ENCODE assay signal across 28 mouse cellular contexts in genomic region chr10:86151357-86151756, GRCm38 (mm10).
DNase-seq lines count a peak whose midpoint lies in the region; ATAC-seq lines count a peak whose summit lies in the region.
"Had no signal": no experiment of that assay in that cellular context is flagged by ENCODE, and none has a peak within 500 bp of the region (broad histone marks: within the 10 kb centered on the region; RNA-seq: fewer than 3 reads in every experiment).

No protein-coding gene starts in this region.

- no peak overlapping the region for H3K9ac ChIP-seq in kidney, embryonic 15.5 days
- no peak overlapping the region for H3K9ac ChIP-seq in midbrain, embryonic 14.5 days (replicated peaks; ENCODE audit: low read length)
- H3K9ac ChIP-seq in embryonic facial prominence, embryonic 14.5 days (ENCODE audit: low read depth, low read length) = no peak overlapping the region
- H3K9ac ChIP-seq in limb, embryonic 13.5 days = no peak overlapping the region
- H3K9ac ChIP-seq: heart, embryonic 15.5 days; lung, embryonic 15.5 days; midbrain, embryonic 15.5 days; neural tube, embryonic 15.5 days; stomach, embryonic 15.5 days had no signal

- no peaks in the 10 kb centered on the region for H3K27me3 ChIP-seq in kidney, embryonic 15.5 days
- H3K27me3 ChIP-seq in midbrain, embryonic 10.5 days (ENCODE audit: low read depth, poor library complexity, severe bottlenecking) = no peaks in the 10 kb centered on the region
- no peaks in the 10 kb centered on the region for H3K27me3 ChIP-seq in midbrain, embryonic 14.5 days (ENCODE audit: control insufficient read depth, insufficient read depth, low read length)
- no peaks in the 10 kb centered on the region for H3K27me3 ChIP-seq in embryonic facial prominence, embryonic 14.5 days (replicated peaks; ENCODE audit: control insufficient read depth, insufficient read depth, low read length)
- no peaks in the 10 kb centered on the region for H3K27me3 ChIP-seq in limb, embryonic 13.5 days
- H3K27me3 ChIP-seq: heart, embryonic 15.5 days; lung, embryonic 15.5 days; midbrain, embryonic 15.5 days; neural tube, embryonic 15.5 days; stomach, embryonic 15.5 days had no signal

- no peaks in the 10 kb centered on the region for H3K9me3 ChIP-seq in kidney, embryonic 15.5 days (replicated peaks)
- H3K9me3 ChIP-seq in midbrain, embryonic 10.5 days (replicated peaks) = no peaks in the 10 kb centered on the region
- no peaks in the 10 kb centered on the region for H3K9me3 ChIP-seq in midbrain, embryonic 14.5 days (ENCODE audit: control insufficient read depth, low read length)
- H3K9me3 ChIP-seq in embryonic facial prominence, embryonic 14.5 days (ENCODE audit: control insufficient read depth, low read length) = no peaks in the 10 kb centered on the region
- H3K9me3 ChIP-seq in limb, embryonic 13.5 days = no peaks in the 10 kb centered on the region
- H3K9me3 ChIP-seq: heart, embryonic 10.5 days; heart, embryonic 15.5 days; lung, embryonic 15.5 days; midbrain, embryonic 15.5 days; neural tube, embryonic 15.5 days; stomach, embryonic 15.5 days had no signal

- WGBS in kidney, embryonic 15.5 days = 36% methylated on average over 5 of the region's 5 CpGs
- 72% methylated on average over 5 of the region's 5 CpGs for WGBS in midbrain, embryonic 10.5 days
- 62% methylated on average over 5 of the region's 5 CpGs for WGBS in midbrain, embryonic 14.5 days
- 49% methylated on average over 5 of the region's 5 CpGs for WGBS in embryonic facial prominence, embryonic 14.5 days
- 51% methylated on average over 5 of the region's 5 CpGs for WGBS in limb, embryonic 13.5 days

- ATAC-seq in kidney, embryonic 15.5 days (replicated peaks; ENCODE audit: low FRiP score) = peak; percentile 38; the same call in 1 of the 2 replicates
- no peak for ATAC-seq in midbrain, embryonic 14.5 days (ENCODE audit: low FRiP score, low TSS enrichment)
- peak; percentile 57; the same call in 1 of the 2 replicates for ATAC-seq in embryonic facial prominence, embryonic 14.5 days (ENCODE audit: low read depth)
- ATAC-seq in limb, embryonic 13.5 days (ENCODE audit: low FRiP score, low read depth) = peak; percentile 25; the same call in 1 of the 2 replicates
- ATAC-seq: activated CD4-positive, CD25-positive, alpha-beta regulatory T cell, adult 4 months; forebrain, embryonic 14.5 days; hindbrain, embryonic 16.5 days; midbrain, embryonic 15.5 days had no signal

- DNase-seq in kidney, postnatal 36 days = no peak
- no peak for DNase-seq in midbrain, embryonic 10.5 days (ENCODE audit: low spot score)
- DNase-seq in midbrain, embryonic 14.5 days = no peak
- DNase-seq in embryonic facial prominence, embryonic 14.5 days (ENCODE audit: low spot score) = peak; percentile 32
- no peak for DNase-seq in left cerebral cortex, adult 18-20 months (ENCODE audit: low spot score in 2 of 2)
- DNase-seq: adrenal gland, adult 2 months; adrenal gland, postnatal 36 days; B cell, adult 2 months; cerebellum, adult 18-20 months; cerebellum, postnatal 10 days; gastrocnemius, postnatal 25 days; heart, adult 11 months; retina, postnatal 1 day; right cerebral cortex, postnatal 14 days; thymus, adult 18-20 months; thymus, postnatal 25 days had no signal

- H3K4me1 ChIP-seq in kidney, embryonic 15.5 days = peaks cover 11% of the 10 kb centered on the region; the same call in 1 of the 2 replicates
- peaks cover 11% of the 10 kb centered on the region for H3K4me1 ChIP-seq in midbrain, embryonic 10.5 days
- no peaks in the 10 kb centered on the region for H3K4me1 ChIP-seq in midbrain, embryonic 14.5 days (ENCODE audit: control insufficient read depth, insufficient read depth, low read length)
- peaks cover 5% of the 10 kb centered on the region; the same call in 1 of the 2 replicates for H3K4me1 ChIP-seq in embryonic facial prominence, embryonic 14.5 days (ENCODE audit: control insufficient read depth, insufficient read depth, low read length)
- H3K4me1 ChIP-seq in limb, embryonic 13.5 days = peaks cover 17% of the 10 kb centered on the region
- H3K4me1 ChIP-seq: midbrain, embryonic 15.5 days; stomach, embryonic 15.5 days had no signal

- no peak overlapping the region for H3K27ac ChIP-seq in kidney, embryonic 15.5 days
- H3K27ac ChIP-seq in midbrain, embryonic 10.5 days (replicated peaks) = peak overlapping the region; percentile 57; the same call in 1 of the 2 replicates
- no peak overlapping the region for H3K27ac ChIP-seq in midbrain, embryonic 14.5 days (replicated peaks; ENCODE audit: low read depth, low read length)
- no peak overlapping the region for H3K27ac ChIP-seq in embryonic facial prominence, embryonic 14.5 days (replicated peaks; ENCODE audit: low read depth, low read length)
- H3K27ac ChIP-seq in limb, embryonic 13.5 days = no peak overlapping the region
- H3K27ac ChIP-seq: heart, embryonic 10.5 days; heart, embryonic 15.5 days; lung, embryonic 15.5 days; midbrain, embryonic 15.5 days; neural tube, embryonic 15.5 days; stomach, embryonic 15.5 days had no signal

- no peaks in the 10 kb centered on the region for H3K36me3 ChIP-seq in kidney, embryonic 15.5 days
- no peaks in the 10 kb centered on the region for H3K36me3 ChIP-seq in midbrain, embryonic 10.5 days
- no peaks in the 10 kb centered on the region for H3K36me3 ChIP-seq in midbrain, embryonic 14.5 days (ENCODE audit: control insufficient read depth, insufficient read depth, low read length)
- no peaks in the 10 kb centered on the region for H3K36me3 ChIP-seq in embryonic facial prominence, embryonic 14.5 days (ENCODE audit: control insufficient read depth, insufficient read depth, low read length)
- no peaks in the 10 kb centered on the region for H3K36me3 ChIP-seq in limb, embryonic 13.5 days
- H3K36me3 ChIP-seq: heart, embryonic 10.5 days; heart, embryonic 15.5 days; lung, embryonic 15.5 days; midbrain, embryonic 15.5 days; neural tube, embryonic 15.5 days; stomach, embryonic 15.5 days had no signal

- H3K4me3 ChIP-seq in kidney, embryonic 15.5 days (replicated peaks) = no peak overlapping the region
- H3K4me3 ChIP-seq in midbrain, embryonic 10.5 days = no peak overlapping the region
- H3K4me3 ChIP-seq in midbrain, embryonic 14.5 days (replicated peaks; ENCODE audit: low read depth, low read length) = no peak overlapping the region
- H3K4me3 ChIP-seq in embryonic facial prominence, embryonic 14.5 days (ENCODE audit: low read depth, low read length) = no peak overlapping the region
- H3K4me3 ChIP-seq in limb, embryonic 13.5 days = no peak overlapping the region
- H3K4me3 ChIP-seq: heart, embryonic 10.5 days; heart, embryonic 15.5 days; lung, embryonic 15.5 days; midbrain, embryonic 15.5 days; neural tube, embryonic 15.5 days; stomach, embryonic 15.5 days had no signal

- no peak overlapping the region for H3K4me2 ChIP-seq in kidney, embryonic 15.5 days
- H3K4me2 ChIP-seq in midbrain, embryonic 14.5 days (ENCODE audit: low read length) = no peak overlapping the region
- H3K4me2 ChIP-seq in embryonic facial prominence, embryonic 14.5 days (ENCODE audit: low read depth, low read length) = no peak overlapping the region
- H3K4me2 ChIP-seq in limb, embryonic 13.5 days (replicated peaks) = no peak overlapping the region
- H3K4me2 ChIP-seq: heart, embryonic 15.5 days; liver, embryonic 11.5 days; lung, embryonic 15.5 days; midbrain, embryonic 15.5 days; neural tube, embryonic 15.5 days; stomach, embryonic 15.5 days had no signal
